Mouse (Mus musculus) liver, embryonic 13.5 days (tissue): ENCODE results near the gene Prlr. TPM values are rescaled to one million over a fixed set of nuclear protein-coding genes. Genes with fewer than 3 reads are reported as not detected.

ENCODE experiments used
- ATAC-seq: fragments of 200-750 bp; cut with Nextera tagmentation; 2 replicates; pipeline ENCODE4 v1.8.0; 2017; ENCODE audit warnings: low read depth, mild to moderate bottlenecking, moderate number of reproducible peaks, moderate library complexity
- DNase-seq: peaks from one replicate; pipeline ENCODE4 v3.0.0; 2022
- H3K27ac ChIP-seq: fragments of 300-500 bp; sonication (generic); 2 replicates; pipeline ENCODE4 v1.5.1; 2015; ENCODE audit warnings: moderate library complexity, mild to moderate bottlenecking, inconsistent platforms
- H3K27me3 ChIP-seq: fragments of 300-500 bp; sonication (generic); 2 replicates; pipeline ENCODE4 v1.6.1; 2015; ENCODE audit warnings: mild to moderate bottlenecking, inconsistent platforms
- H3K36me3 ChIP-seq: fragments of 300-500 bp; sonication (generic); 2 replicates; pipeline ENCODE4 v1.6.1; 2015; ENCODE audit warnings: mild to moderate bottlenecking, inconsistent platforms
- H3K4me1 ChIP-seq: fragments of 300-500 bp; sonication (generic); replicated peaks from 2 replicates; pipeline ENCODE4 v1.6.1; 2015; ENCODE audit warnings: inconsistent platforms
- H3K4me2 ChIP-seq: fragments of 300-500 bp; sonication (generic); 2 replicates; pipeline ENCODE4 v1.6.1; 2015; ENCODE audit warnings: inconsistent platforms, mild to moderate bottlenecking, moderate library complexity
- H3K4me3 ChIP-seq: fragments of 300-500 bp; sonication (generic); replicated peaks from 2 replicates; pipeline ENCODE4 v1.5.1; 2015; ENCODE audit warnings: mild to moderate bottlenecking, inconsistent platforms
- H3K9ac ChIP-seq: fragments of 300-500 bp; sonication (generic); 2 replicates; pipeline ENCODE4 v1.6.1; 2015; ENCODE audit warnings: mild to moderate bottlenecking, inconsistent platforms
- H3K9me3 ChIP-seq: fragments of 300-500 bp; sonication (generic); replicated peaks from 2 replicates; pipeline ENCODE4 v1.6.1; 2016; ENCODE audit warnings: inconsistent platforms
- WGBS: fragments of 180-500 bp; shearing (Covaris S2); methylation state at CpG from one replicate; pipeline ENCODE4 v1.1.7; 2015; ENCODE audit not compliant: insufficient replicate concordance; 5-methylcytosine and 5-hydroxymethylcytosine counted together
- polyA plus RNA-seq: library from polyadenylated mRNA; unstranded; fragments of >200 nt; fragmentation: Nextera tagmentation; extraction: Ambion mirVana; gene quantifications from 2 replicates; pipeline ENCODE4 v1.2.1, GENCODE M21; 2015

Prlr gene
- polyA plus RNA-seq, 1 experiment from 2014 or later, result 0.10 TPM

GRCm38 (mm10) chr15:10277461-10277860, 100.4 kb downstream of the Prlr start:
- WGBS, result 58% methylated on average over 4 of the region's 4 CpGs
- H3K9ac ChIP-seq, result no peak overlapping the region

GRCm38 (mm10) chr15:10281546-10281945, 104.5 kb downstream of the Prlr start:
- ATAC-seq, result no peak
- H3K4me3 ChIP-seq, result no peak overlapping the region
- 70% methylated on average over 5 of the region's 5 CpGs for WGBS

More at GRCm38 (mm10) chr15:10277461-10277860, 100.4 kb downstream of the Prlr start:
- Histone ChIP-seq H3K9me3 (no peaks in the 10 kb centered on the region), H3K36me3 (no peaks in the 10 kb centered on the region), H3K4me2 (no peak overlapping the region), H3K27me3 (no peaks in the 10 kb centered on the region), H3K4me3 (no peak overlapping the region), H3K4me1 (no peaks in the 10 kb centered on the region), H3K27ac (no peak overlapping the region)
- DNase-seq, result no peak
- no peak for ATAC-seq

GRCm38 (mm10) chr15:10283661-10284060, 106.6 kb downstream of the Prlr start:
- Histone ChIP-seq H3K4me3 (no peak overlapping the region), H3K9me3 (no peaks in the 10 kb centered on the region), H3K9ac (no peak overlapping the region), H3K4me1 (no peaks in the 10 kb centered on the region), H3K36me3 (no peaks in the 10 kb centered on the region), H3K27ac (no peak overlapping the region), H3K4me2 (no peak overlapping the region), H3K27me3 (no peaks in the 10 kb centered on the region)
- DNase-seq, result no peak
- ATAC-seq, result no peak

More at GRCm38 (mm10) chr15:10281546-10281945, 104.5 kb downstream of the Prlr start:
- no peaks in the 10 kb centered on the region for H3K9me3 ChIP-seq
- no peak overlapping the region for H3K9ac ChIP-seq
- H3K4me2 ChIP-seq, result no peak overlapping the region
- H3K27ac ChIP-seq, result no peak overlapping the region
- H3K4me1 ChIP-seq, result no peaks in the 10 kb centered on the region
- no peaks in the 10 kb centered on the region for H3K36me3 ChIP-seq
- H3K27me3 ChIP-seq, result no peaks in the 10 kb centered on the region
- no peak for DNase-seq

GRCm38 (mm10) chr15:10296570-10296969, 119.5 kb downstream of the Prlr start:
- H3K27me3 ChIP-seq, result no peaks in the 10 kb centered on the region
- no peak overlapping the region for H3K4me3 ChIP-seq
- WGBS, result 55% methylated on average over 1 of the region's 1 CpGs
- no peaks in the 10 kb centered on the region for H3K9me3 ChIP-seq
- H3K27ac ChIP-seq, result no peak overlapping the region
- H3K9ac ChIP-seq, result no peak overlapping the region
- no peaks in the 10 kb centered on the region for H3K4me1 ChIP-seq
- H3K36me3 ChIP-seq, result no peaks in the 10 kb centered on the region
- ATAC-seq (no peak), DNase-seq (no peak)
- H3K4me2 ChIP-seq, result no peak overlapping the region

- 44% methylated on average over 1 of the region's 1 CpGs for WGBS
- DNase-seq (no peak), ATAC-seq (no peak)
- Histone ChIP-seq H3K9ac (no peak overlapping the region), H3K4me3 (no peak overlapping the region), H3K36me3 (no peaks in the 10 kb centered on the region), H3K9me3 (no peaks in the 10 kb centered on the region), H3K27ac (no peak overlapping the region), H3K4me2 (no peak overlapping the region), H3K4me1 (no peaks in the 10 kb centered on the region), H3K27me3 (no peaks in the 10 kb centered on the region)
These were observed 121.0 kb downstream of the Prlr start for GRCm38 (mm10) chr15:10298058-10298457.

- Histone ChIP-seq H3K9ac (no peak overlapping the region), H3K4me1 (no peaks in the 10 kb centered on the region), H3K27ac (no peak overlapping the region), H3K9me3 (no peaks in the 10 kb centered on the region), H3K4me2 (no peak overlapping the region), H3K27me3 (no peaks in the 10 kb centered on the region), H3K36me3 (no peaks in the 10 kb centered on the region), H3K4me3 (no peak overlapping the region)
- DNase-seq, result no peak
- no peak for ATAC-seq
- 49% methylated on average over 3 of the region's 3 CpGs for WGBS
These were observed 122.4 kb downstream of the Prlr start for GRCm38 (mm10) chr15:10299467-10299866.

- WGBS, result 73% methylated on average over 1 of the region's 1 CpGs
- no peaks in the 10 kb centered on the region for H3K36me3 ChIP-seq
These were observed 129.4 kb downstream of the Prlr start for GRCm38 (mm10) chr15:10306461-10306860.

GRCm38 (mm10) chr15:10311826-10312225, 134.8 kb downstream of the Prlr start:
- DNase-seq (no peak), ATAC-seq (no peak)
- H3K9ac ChIP-seq, result no peak overlapping the region
- no peaks in the 10 kb centered on the region for H3K27me3 ChIP-seq
- H3K9me3 ChIP-seq, result no peaks in the 10 kb centered on the region
- H3K36me3 ChIP-seq, result no peaks in the 10 kb centered on the region
- H3K4me2 ChIP-seq, result no peak overlapping the region
- no peaks in the 10 kb centered on the region for H3K4me1 ChIP-seq
- H3K4me3 ChIP-seq, result no peak overlapping the region
- H3K27ac ChIP-seq, result no peak overlapping the region
- WGBS, result 56% methylated on average over 5 of the region's 5 CpGs

More at GRCm38 (mm10) chr15:10306461-10306860, 129.4 kb downstream of the Prlr start:
- DNase-seq (no peak), ATAC-seq (no peak)
- Histone ChIP-seq H3K27ac (no peak overlapping the region), H3K4me3 (no peak overlapping the region), H3K4me1 (no peaks in the 10 kb centered on the region), H3K4me2 (no peak overlapping the region), H3K27me3 (no peaks in the 10 kb centered on the region), H3K9ac (no peak overlapping the region), H3K9me3 (no peaks in the 10 kb centered on the region)

- no peak overlapping the region for H3K4me3 ChIP-seq
- ATAC-seq, result no peak
- no peak for DNase-seq
These were observed 136.8 kb downstream of the Prlr start for GRCm38 (mm10) chr15:10313522-10314455.

GRCm38 (mm10) chr15:10325080-10325479, 148.0 kb downstream of the Prlr start, which contains the start of gene Gm21973:
Gene Gm21973 (plus strand): TSS chr15:10325380.
- Histone ChIP-seq H3K4me2 (no peak within 1 kb of the TSS), H3K4me3 (no peak within 1 kb of the TSS), H3K9me3 (no peaks in the 10 kb centered on the region), H3K9ac (no peak within 1 kb of the TSS), H3K27ac (no peak within 1 kb of the TSS), H3K27me3 (no peaks in the 10 kb centered on the region), H3K4me1 (no peaks in the 10 kb centered on the region), H3K36me3 (no peaks in the 10 kb centered on the region)
- DNase-seq (no peak), ATAC-seq (no peak)
- WGBS, result 57% methylated on average over 2 of the region's 2 CpGs

More at GRCm38 (mm10) chr15:10313522-10314455, 136.8 kb downstream of the Prlr start:
- WGBS, result 43% methylated on average over 7 of the region's 7 CpGs
- H3K9ac ChIP-seq, result no peak overlapping the region
- H3K4me1 ChIP-seq, result no peaks in the 10 kb centered on the region
- H3K36me3 ChIP-seq, result no peaks in the 10 kb centered on the region
- no peak overlapping the region for H3K27ac ChIP-seq
- H3K9me3 ChIP-seq, result no peaks in the 10 kb centered on the region
- H3K4me2 ChIP-seq, result no peak overlapping the region
- H3K27me3 ChIP-seq, result no peaks in the 10 kb centered on the region

GRCm38 (mm10) chr15:10330626-10331025, 153.6 kb downstream of the Prlr start:
- ATAC-seq, result no peak
- no peak overlapping the region for H3K27ac ChIP-seq
- H3K4me1 ChIP-seq, result no peaks in the 10 kb centered on the region
- H3K9ac ChIP-seq, result no peak overlapping the region
- no peak for DNase-seq
- no peak overlapping the region for H3K4me3 ChIP-seq
- H3K9me3 ChIP-seq, result no peaks in the 10 kb centered on the region
- 57% methylated on average over 3 of the region's 3 CpGs for WGBS
- no peaks in the 10 kb centered on the region for H3K36me3 ChIP-seq
- H3K4me2 ChIP-seq, result no peak overlapping the region
- H3K27me3 ChIP-seq, result no peaks in the 10 kb centered on the region

- H3K27me3 ChIP-seq, result no peaks in the 10 kb centered on the region
- no peaks in the 10 kb centered on the region for H3K4me1 ChIP-seq
- H3K27ac ChIP-seq, result no peak overlapping the region
- no peak overlapping the region for H3K4me2 ChIP-seq
- no peak overlapping the region for H3K9ac ChIP-seq
- ATAC-seq (no peak), DNase-seq (no peak)
- H3K9me3 ChIP-seq, result no peaks in the 10 kb centered on the region
- 73% methylated on average over 1 of the region's 1 CpGs for WGBS
- no peaks in the 10 kb centered on the region for H3K36me3 ChIP-seq
- H3K4me3 ChIP-seq, result no peak overlapping the region
These were observed 155.5 kb downstream of the Prlr start for GRCm38 (mm10) chr15:10332566-10332965.
